Mouse (Mus musculus): Measurements from ENCODE around the gene Itpr2. TPM values are rescaled to one million over a fixed set of nuclear protein-coding genes. Genes with fewer than 3 reads are reported as not detected.

Itpr2 gene
- polyA plus RNA-seq, 1 experiment from 2014 or later = 8.9 TPM

GRCm38 (mm10) chr6:146184771-146185170 lies 317.3 kb downstream of the Itpr2 start:
- Histone ChIP-seq H3K36me3 (ENCODE audit: control insufficient read depth, insufficient read depth, low read length) (no peaks in the 10 kb centered on the region), H3K4me3 (ENCODE audit: low read depth, low read length) (no peak overlapping the region), H3K9me3 (ENCODE audit: control insufficient read depth, low read length) (no peaks in the 10 kb centered on the region), H3K27me3 (replicated peaks; ENCODE audit: control insufficient read depth, insufficient read depth, low read length) (no peaks in the 10 kb centered on the region), H3K4me1 (ENCODE audit: control insufficient read depth, insufficient read depth, low read length) (no peaks in the 10 kb centered on the region), H3K9ac (ENCODE audit: low read depth, low read length) (no peak overlapping the region), H3K27ac (replicated peaks; ENCODE audit: low read depth, low read length) (no peak overlapping the region), H3K4me2 (ENCODE audit: low read depth, low read length) (no peak overlapping the region)
- no peak for ATAC-seq (ENCODE audit: low read depth)
- DNase-seq (ENCODE audit: low spot score) = no peak
- 87% methylated on average over 9 of the region's 9 CpGs for WGBS

- Histone ChIP-seq H3K9me3 (ENCODE audit: control insufficient read depth, low read length) (no peaks in the 10 kb centered on the region), H3K27me3 (replicated peaks; ENCODE audit: control insufficient read depth, insufficient read depth, low read length) (no peaks in the 10 kb centered on the region), H3K9ac (ENCODE audit: low read depth, low read length) (no peak overlapping the region), H3K4me2 (ENCODE audit: low read depth, low read length) (no peak overlapping the region), H3K4me3 (ENCODE audit: low read depth, low read length) (no peak overlapping the region), H3K4me1 (ENCODE audit: control insufficient read depth, insufficient read depth, low read length) (no peaks in the 10 kb centered on the region), H3K36me3 (ENCODE audit: control insufficient read depth, insufficient read depth, low read length) (no peaks in the 10 kb centered on the region), H3K27ac (replicated peaks; ENCODE audit: low read depth, low read length) (no peak overlapping the region)
- ATAC-seq (ENCODE audit: low read depth) (no peak), DNase-seq (ENCODE audit: low spot score) (no peak)
- WGBS = 90% methylated on average over 4 of the region's 4 CpGs
Measured at GRCm38 (mm10) chr6:146174644-146175250, 327.3 kb downstream of the Itpr2 start.

- WGBS = 56% methylated on average over 14 of the region's 14 CpGs
- no peak overlapping the region for H3K9ac ChIP-seq (ENCODE audit: low read depth, low read length)
- DNase-seq (ENCODE audit: low spot score) (peak; percentile 60), ATAC-seq (ENCODE audit: low read depth) (peak; percentile 75)
- no peak overlapping the region for H3K4me3 ChIP-seq (ENCODE audit: low read depth, low read length)
- H3K4me1 ChIP-seq (ENCODE audit: control insufficient read depth, insufficient read depth, low read length) = no peaks in the 10 kb centered on the region
- no peak overlapping the region for H3K4me2 ChIP-seq (ENCODE audit: low read depth, low read length)
- no peaks in the 10 kb centered on the region for H3K36me3 ChIP-seq (ENCODE audit: control insufficient read depth, insufficient read depth, low read length)
- H3K27me3 ChIP-seq (replicated peaks; ENCODE audit: control insufficient read depth, insufficient read depth, low read length) = no peaks in the 10 kb centered on the region
- peak overlapping the region; percentile 60; the same call in 1 of the 2 replicates for H3K27ac ChIP-seq (replicated peaks; ENCODE audit: low read depth, low read length)
- no peaks in the 10 kb centered on the region for H3K9me3 ChIP-seq (ENCODE audit: control insufficient read depth, low read length)
Measured at GRCm38 (mm10) chr6:146170603-146171051, 331.4 kb downstream of the Itpr2 start.

- no peak overlapping the region for H3K9ac ChIP-seq (ENCODE audit: low read depth, low read length)
- H3K27me3 ChIP-seq (replicated peaks; ENCODE audit: control insufficient read depth, insufficient read depth, low read length) = no peaks in the 10 kb centered on the region
- no peak overlapping the region for H3K4me2 ChIP-seq (ENCODE audit: low read depth, low read length)
- no peak overlapping the region for H3K4me3 ChIP-seq (ENCODE audit: low read depth, low read length)
- no peaks in the 10 kb centered on the region for H3K9me3 ChIP-seq (ENCODE audit: control insufficient read depth, low read length)
- 83% methylated on average over 5 of the region's 5 CpGs for WGBS
- ATAC-seq (ENCODE audit: low read depth) (no peak), DNase-seq (ENCODE audit: low spot score) (no peak)
- H3K36me3 ChIP-seq (ENCODE audit: control insufficient read depth, insufficient read depth, low read length) = no peaks in the 10 kb centered on the region
- H3K4me1 ChIP-seq (ENCODE audit: control insufficient read depth, insufficient read depth, low read length) = no peaks in the 10 kb centered on the region
- H3K27ac ChIP-seq (replicated peaks; ENCODE audit: low read depth, low read length) = no peak overlapping the region
Measured at GRCm38 (mm10) chr6:146167207-146167606, 334.8 kb downstream of the Itpr2 start.

GRCm38 (mm10) chr6:146159641-146160040 lies 342.4 kb downstream of the Itpr2 start:
- H3K36me3 ChIP-seq (ENCODE audit: control insufficient read depth, insufficient read depth, low read length) = no peaks in the 10 kb centered on the region
- no peak overlapping the region for H3K4me3 ChIP-seq (ENCODE audit: low read depth, low read length)
- 57% methylated on average over 4 of the region's 4 CpGs for WGBS
- DNase-seq (ENCODE audit: low spot score) (peak; percentile 36), ATAC-seq (ENCODE audit: low read depth) (no peak)
- H3K9me3 ChIP-seq (ENCODE audit: control insufficient read depth, low read length) = no peaks in the 10 kb centered on the region
- no peak overlapping the region for H3K9ac ChIP-seq (ENCODE audit: low read depth, low read length)
- H3K4me2 ChIP-seq (ENCODE audit: low read depth, low read length) = no peak overlapping the region
- no peaks in the 10 kb centered on the region for H3K4me1 ChIP-seq (ENCODE audit: control insufficient read depth, insufficient read depth, low read length)
- H3K27ac ChIP-seq (replicated peaks; ENCODE audit: low read depth, low read length) = no peak overlapping the region
- no peaks in the 10 kb centered on the region for H3K27me3 ChIP-seq (replicated peaks; ENCODE audit: control insufficient read depth, insufficient read depth, low read length)

GRCm38 (mm10) chr6:146158717-146159116 lies 343.3 kb downstream of the Itpr2 start:
- Histone ChIP-seq H3K4me2 (ENCODE audit: low read depth, low read length) (no peak overlapping the region), H3K4me3 (ENCODE audit: low read depth, low read length) (no peak overlapping the region), H3K27me3 (replicated peaks; ENCODE audit: control insufficient read depth, insufficient read depth, low read length) (no peaks in the 10 kb centered on the region), H3K9me3 (ENCODE audit: control insufficient read depth, low read length) (no peaks in the 10 kb centered on the region), H3K27ac (replicated peaks; ENCODE audit: low read depth, low read length) (no peak overlapping the region), H3K36me3 (ENCODE audit: control insufficient read depth, insufficient read depth, low read length) (no peaks in the 10 kb centered on the region), H3K9ac (ENCODE audit: low read depth, low read length) (no peak overlapping the region), H3K4me1 (ENCODE audit: control insufficient read depth, insufficient read depth, low read length) (no peaks in the 10 kb centered on the region)
- ATAC-seq (ENCODE audit: low read depth) = no peak
- 95% methylated on average over 12 of the region's 12 CpGs for WGBS
- no peak for DNase-seq (ENCODE audit: low spot score)

GRCm38 (mm10) chr6:146157983-146158535 lies 344.0 kb downstream of the Itpr2 start:
- H3K36me3 ChIP-seq (ENCODE audit: control insufficient read depth, insufficient read depth, low read length) = no peaks in the 10 kb centered on the region
- H3K27me3 ChIP-seq (replicated peaks; ENCODE audit: control insufficient read depth, insufficient read depth, low read length) = no peaks in the 10 kb centered on the region
- DNase-seq (ENCODE audit: low spot score) = no peak
- H3K4me2 ChIP-seq (ENCODE audit: low read depth, low read length) = no peak overlapping the region
- H3K27ac ChIP-seq (replicated peaks; ENCODE audit: low read depth, low read length) = no peak overlapping the region
- ATAC-seq (ENCODE audit: low read depth) = no peak
- H3K9ac ChIP-seq (ENCODE audit: low read depth, low read length) = no peak overlapping the region
- H3K9me3 ChIP-seq (ENCODE audit: control insufficient read depth, low read length) = no peaks in the 10 kb centered on the region
- no peaks in the 10 kb centered on the region for H3K4me1 ChIP-seq (ENCODE audit: control insufficient read depth, insufficient read depth, low read length)
- WGBS = 79% methylated on average over 8 of the region's 8 CpGs
- no peak overlapping the region for H3K4me3 ChIP-seq (ENCODE audit: low read depth, low read length)

- WGBS = 95% methylated on average over 14 of the region's 14 CpGs
- Histone ChIP-seq H3K4me2 (ENCODE audit: low read depth, low read length) (no peak overlapping the region), H3K36me3 (ENCODE audit: control insufficient read depth, insufficient read depth, low read length) (no peaks in the 10 kb centered on the region), H3K27me3 (replicated peaks; ENCODE audit: control insufficient read depth, insufficient read depth, low read length) (no peaks in the 10 kb centered on the region), H3K4me3 (ENCODE audit: low read depth, low read length) (no peak overlapping the region), H3K27ac (replicated peaks; ENCODE audit: low read depth, low read length) (no peak overlapping the region), H3K9me3 (ENCODE audit: control insufficient read depth, low read length) (no peaks in the 10 kb centered on the region), H3K4me1 (ENCODE audit: control insufficient read depth, insufficient read depth, low read length) (no peaks in the 10 kb centered on the region), H3K9ac (ENCODE audit: low read depth, low read length) (no peak overlapping the region)
- ATAC-seq (ENCODE audit: low read depth) (no peak), DNase-seq (ENCODE audit: low spot score) (no peak)
Measured at GRCm38 (mm10) chr6:146157099-146157498, 344.9 kb downstream of the Itpr2 start.

- no peak overlapping the region for H3K9ac ChIP-seq (ENCODE audit: low read depth, low read length)
- no peaks in the 10 kb centered on the region for H3K27me3 ChIP-seq (replicated peaks; ENCODE audit: control insufficient read depth, insufficient read depth, low read length)
- no peak for ATAC-seq (ENCODE audit: low read depth)
- no peaks in the 10 kb centered on the region for H3K36me3 ChIP-seq (ENCODE audit: control insufficient read depth, insufficient read depth, low read length)
- H3K4me1 ChIP-seq (ENCODE audit: control insufficient read depth, insufficient read depth, low read length) = no peaks in the 10 kb centered on the region
- DNase-seq (ENCODE audit: low spot score) = no peak
- no peak overlapping the region for H3K27ac ChIP-seq (replicated peaks; ENCODE audit: low read depth, low read length)
- WGBS = 62% methylated on average over 6 of the region's 6 CpGs
- H3K4me3 ChIP-seq (ENCODE audit: low read depth, low read length) = no peak overlapping the region
- no peaks in the 10 kb centered on the region for H3K9me3 ChIP-seq (ENCODE audit: control insufficient read depth, low read length)
- no peak overlapping the region for H3K4me2 ChIP-seq (ENCODE audit: low read depth, low read length)
Measured at GRCm38 (mm10) chr6:146156536-146156935, 345.5 kb downstream of the Itpr2 start.

Data from embryonic facial prominence, embryonic 14.5 days (tissue).